Mouse (Mus musculus) MEL (cell line): ENCODE data around the gene Myl12a. TPM values are rescaled to one million over a fixed set of nuclear protein-coding genes. Genes with fewer than 3 reads are reported as not detected.

Experiments
- DNase-seq: peaks from one replicate; pipeline ENCODE4 v3.0.0; 2011; ENCODE audit warnings: low read depth, low spot score
- H3K27ac ChIP-seq: 2 replicates; pipeline ENCODE4 v1.5.1; 2012; ENCODE audit warnings: low read depth, mild to moderate bottlenecking, control low read depth, low read length, moderate library complexity; ENCODE audit not compliant: control insufficient read depth
- H3K27me3 ChIP-seq, 2 experiments: fragments of 150-350 bp in 1 of 2; sonication (generic) in 1 of 2; 2 replicates each; pipeline ENCODE4 v1.6.1; 2012; ENCODE audit warnings: low read length in 2 of 2, mild to moderate bottlenecking in 2 of 2, improper control_type of control experiment in 1 of 2, moderate library complexity in 1 of 2; ENCODE audit not compliant: insufficient read depth in 2 of 2, control insufficient read depth in 1 of 2
- H3K36me3 ChIP-seq, 2 experiments: 2 replicates each; pipeline ENCODE4 v1.6.1; 2012 to 2014; ENCODE audit warnings: low read length in 2 of 2, improper control_type of control experiment in 1 of 2, inconsistent platforms in 1 of 2, mild to moderate bottlenecking in 1 of 2; ENCODE audit not compliant: insufficient read depth in 2 of 2, control insufficient read depth in 1 of 2
- H3K4me1 ChIP-seq, 2 experiments: fragments of 150-350 bp in 1 of 2; sonication (generic) in 1 of 2; 2 replicates each; pipeline ENCODE4 v1.6.1; 2012; ENCODE audit warnings: low read length in 2 of 2, improper control_type of control experiment in 1 of 2, mild to moderate bottlenecking in 1 of 2; ENCODE audit not compliant: insufficient read depth in 2 of 2, control insufficient read depth in 1 of 2
- H3K4me3 ChIP-seq, 2 experiments: fragments of 150-350 bp in 1 of 2; sonication (generic) in 1 of 2; 2 replicates each; pipeline ENCODE4 v1.5.1; 2012; ENCODE audit warnings: low read depth in 2 of 2, low read length in 2 of 2, mild to moderate bottlenecking in 2 of 2, moderate library complexity in 2 of 2, control low read depth in 1 of 2, improper control_type of control experiment in 1 of 2; ENCODE audit not compliant: control insufficient read depth in 1 of 2, insufficient read depth in 1 of 2
- H3K79me2 ChIP-seq: 2 replicates; pipeline ENCODE4 v1.6.1; 2012; ENCODE audit warnings: mild to moderate bottlenecking, low read length, moderate library complexity; ENCODE audit not compliant: control insufficient read depth, poor library complexity, insufficient read depth
- H3K9ac ChIP-seq: 2 replicates; pipeline ENCODE4 v1.6.1; 2012; ENCODE audit warnings: low read depth, mild to moderate bottlenecking, control low read depth, low read length, moderate library complexity; ENCODE audit not compliant: control insufficient read depth, poor library complexity, severe bottlenecking
- H3K9me3 ChIP-seq: fragments of 150-350 bp; sonication (generic); replicated peaks from 2 replicates; pipeline ENCODE4 v1.6.1; 2012; ENCODE audit warnings: mild to moderate bottlenecking, low read length, improper control_type of control experiment, moderate library complexity; ENCODE audit not compliant: insufficient read depth
- CHD2 ChIP-seq: IDR thresholded peaks from 2 replicates; pipeline ENCODE4 v1.6.1; 2011; ENCODE audit warnings: low read length, improper control_type of control experiment
- CTCF ChIP-seq, 3 experiments: IDR thresholded peaks in 2 of 3; conservative IDR thresholded peaks in 1 of 3; 2 replicates each; pipeline ENCODE4 v1.5.1; 2011 to 2012; ENCODE audit warnings: low read length in 3 of 3, low read depth in 2 of 3, mild to moderate bottlenecking in 2 of 3, improper control_type of control experiment in 1 of 3, inconsistent platforms in 1 of 3, mixed read lengths in 1 of 3, moderate library complexity in 1 of 3; ENCODE audit not compliant: control insufficient read depth in 1 of 3, insufficient read depth in 1 of 3, poor library complexity in 1 of 3, severe bottlenecking in 1 of 3
- EP300 ChIP-seq, 2 experiments: IDR thresholded peaks; 2 replicates each; pipeline ENCODE4 v1.6.1; 2011; ENCODE audit warnings: improper control_type of control experiment in 2 of 2, low read length in 2 of 2, low read depth in 1 of 2, mild to moderate bottlenecking in 1 of 2
- GABPA ChIP-seq: IDR thresholded peaks from 2 replicates; pipeline ENCODE4 v1.6.1; 2012; ENCODE audit warnings: low read depth, mild to moderate bottlenecking, inconsistent platforms, low read length, improper control_type of control experiment, moderate library complexity
- GATA1 ChIP-seq: IDR thresholded peaks from 2 replicates; pipeline ENCODE4 v1.6.1; 2011; ENCODE audit warnings: low read depth, low read length, improper control_type of control experiment
- JUND ChIP-seq: IDR thresholded peaks from 2 replicates; pipeline ENCODE4 v1.6.1; 2011; ENCODE audit warnings: low read depth, mild to moderate bottlenecking, improper control_type of control experiment, low read length
- MAFK ChIP-seq: IDR thresholded peaks from 2 replicates; pipeline ENCODE4 v1.6.1; 2011; ENCODE audit warnings: low read depth, mild to moderate bottlenecking, low read length, improper control_type of control experiment, borderline replicate concordance
- MAX ChIP-seq: IDR thresholded peaks from 2 replicates; pipeline ENCODE4 v1.6.1; 2011; ENCODE audit warnings: low read length, improper control_type of control experiment
- MEF2A ChIP-seq: IDR thresholded peaks from 2 replicates; pipeline ENCODE4 v1.6.1; 2014; ENCODE audit warnings: low read depth, mild to moderate bottlenecking, inconsistent platforms, low read length, improper control_type of control experiment; ENCODE audit not compliant: poor library complexity, insufficient replicate concordance, severe bottlenecking; ENCODE audit errors: extremely low read depth
- MYB ChIP-seq: IDR thresholded peaks from 2 replicates; pipeline ENCODE4 v1.6.1; 2011; ENCODE audit warnings: mild to moderate bottlenecking, low read depth, low read length, improper control_type of control experiment
- MYC ChIP-seq: IDR thresholded peaks from 2 replicates; pipeline ENCODE4 v1.6.1; 2011; ENCODE audit warnings: low read depth, mild to moderate bottlenecking, low read length, improper control_type of control experiment, moderate library complexity
- NELFE ChIP-seq: IDR thresholded peaks from 2 replicates; pipeline ENCODE4 v1.6.1; 2011; ENCODE audit warnings: low read depth, low read length, improper control_type of control experiment
- POLR2A ChIP-seq, 2 experiments: IDR thresholded peaks; 2 replicates each; pipeline ENCODE4 v1.6.1; 2011 to 2012; ENCODE audit warnings: low read length in 2 of 2, mild to moderate bottlenecking in 2 of 2, control low read depth in 1 of 2, improper control_type of control experiment in 1 of 2, low read depth in 1 of 2, moderate library complexity in 1 of 2; ENCODE audit not compliant: control insufficient read depth in 1 of 2, insufficient read depth in 1 of 2, poor library complexity in 1 of 2
- POLR2AphosphoS2 ChIP-seq: IDR thresholded peaks from 2 replicates; pipeline ENCODE4 v1.6.1; 2011; ENCODE audit warnings: low read length, improper control_type of control experiment
- RCOR1 ChIP-seq: IDR thresholded peaks from 2 replicates; pipeline ENCODE4 v1.6.1; 2012; ENCODE audit warnings: low read depth, mild to moderate bottlenecking, inconsistent platforms, low read length, improper control_type of control experiment
- USF1 ChIP-seq: IDR thresholded peaks from 2 replicates; pipeline ENCODE4 v1.6.1; 2014; ENCODE audit warnings: low read depth, mild to moderate bottlenecking, inconsistent platforms, low read length, improper control_type of control experiment, moderate library complexity
- ZMIZ1 ChIP-seq: IDR thresholded peaks from 2 replicates; pipeline ENCODE4 v1.6.1; 2012; ENCODE audit warnings: low read depth, mild to moderate bottlenecking, inconsistent platforms, low read length, improper control_type of control experiment, moderate library complexity
- polyA plus RNA-seq, 2 experiments: library from polyadenylated mRNA; stranded (reverse) in 1 of 2; unstranded in 1 of 2; fragments of >175 nt in 1 of 2; fragments of >200 nt in 1 of 2; gene quantifications; 2 replicates each; pipeline versions ENCODE4 v1.2.1 to v1.2.4; 2012; ENCODE audit warnings: low replicate concordance in 2 of 2, low read depth in 1 of 2; ENCODE audit not compliant: insufficient read length in 2 of 2, insufficient read depth in 1 of 2, missing spikeins in 1 of 2
- total RNA-seq: library from RNA; depleted of rRNA; stranded (reverse); fragments of 300-350 nt; gene quantifications from 2 replicates; pipeline ENCODE4 v1.2.3, GENCODE M21; 2012

The Myl12a gene
- total and polyA plus RNA-seq, 3 experiments: 113 to 130 TPM; not detected in 1

DNA sequence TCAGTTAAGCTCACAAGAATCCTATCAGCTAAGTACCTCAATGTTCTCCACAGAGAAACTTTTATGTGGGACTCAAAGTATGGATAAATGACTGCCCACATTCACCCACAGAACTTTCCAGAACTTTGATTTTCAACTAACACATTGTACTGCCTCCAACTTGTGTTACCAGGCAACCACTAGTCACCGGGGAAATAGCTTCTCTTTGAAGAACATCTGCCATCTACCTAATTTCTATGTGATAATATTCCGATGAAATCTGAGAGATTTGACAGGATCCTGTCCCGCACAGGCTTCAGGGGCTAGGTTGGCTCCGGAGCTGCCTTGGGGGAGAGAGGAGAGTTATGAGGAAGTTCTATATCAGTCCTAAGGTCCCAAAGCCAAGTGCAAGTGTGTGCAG is 44.2 kb upstream of the Myl12a start:
- H3K9ac ChIP-seq: no peak overlapping the region
- no peak overlapping the region for H3K27ac ChIP-seq
- no peaks in the 10 kb centered on the region for H3K9me3 ChIP-seq
- TF ChIP-seq POLR2AphosphoS2 (no peak), MEF2A (no peak), MYC (no peak), CHD2 (no peak), POLR2A (IDR thresholded peaks at IDR 0.05; ENCODE audit: control insufficient read depth in 1 of 2, insufficient read depth in 1 of 2, low read depth in 1 of 2, low read length in 2 of 2, poor library complexity in 1 of 2) (no peak), EP300 (IDR thresholded peaks at IDR 0.05; ENCODE audit: low read depth in 1 of 2, low read length in 2 of 2) (no peak)
- H3K27me3 ChIP-seq: no peaks in the 10 kb centered on the region
- H3K36me3 ChIP-seq: peaks cover 0 to 3% of the 10 kb centered on the region in 2 experiments; a peak in 1 of 4 replicates
- H3K4me1 ChIP-seq: peaks cover 0 to 3% of the 10 kb centered on the region in 2 experiments; a peak in 3 of 4 replicates
- DNase-seq: peak; percentile 18
- no peak overlapping the region for H3K4me3 ChIP-seq
- no peaks in the 10 kb centered on the region for H3K79me2 ChIP-seq

DNA sequence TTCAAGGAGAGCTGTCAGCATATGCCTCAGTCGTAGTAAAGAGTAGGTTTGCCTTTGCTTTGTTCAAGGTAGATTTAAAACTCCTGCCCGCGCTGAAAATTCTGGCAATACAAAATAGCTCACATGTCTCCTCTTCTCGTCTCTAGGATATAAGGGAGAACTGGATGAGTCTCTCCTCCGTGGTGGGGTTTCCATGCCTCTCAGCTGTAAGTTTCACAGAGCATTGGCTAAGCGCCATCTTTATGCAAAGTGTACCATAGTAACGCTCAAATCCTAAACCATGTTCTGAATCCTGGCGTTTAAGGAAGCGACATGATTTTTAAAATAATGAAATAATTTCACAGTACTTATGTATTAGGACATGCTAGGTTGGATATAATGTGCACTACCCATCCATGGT is 42.9 kb upstream of the Myl12a start:
- peaks cover 4 to 8% of the 10 kb centered on the region in 2 experiments for H3K4me1 ChIP-seq
- no peak overlapping the region for H3K27ac ChIP-seq
- DNase-seq: no peak
- no peak overlapping the region for H3K4me3 ChIP-seq
- H3K9ac ChIP-seq: no peak overlapping the region
- H3K9me3 ChIP-seq: no peaks in the 10 kb centered on the region
- TF ChIP-seq MAFK: no peak
- no peak for TF ChIP-seq RCOR1
- no peak for TF ChIP-seq POLR2A (IDR thresholded peaks at IDR 0.05; ENCODE audit: control insufficient read depth in 1 of 2, insufficient read depth in 1 of 2, low read depth in 1 of 2, low read length in 2 of 2, poor library complexity in 1 of 2)
- no peak for TF ChIP-seq GATA1
- no peak for TF ChIP-seq EP300 (IDR thresholded peaks at IDR 0.05; ENCODE audit: low read depth in 1 of 2, low read length in 2 of 2)
- no peak for TF ChIP-seq ZMIZ1
- no peak for TF ChIP-seq NELFE
- TF ChIP-seq MEF2A: no peak
- no peak for TF ChIP-seq JUND
- TF ChIP-seq MYB: no peak
- no peak for TF ChIP-seq USF1
- no peak for TF ChIP-seq GABPA
- no peak for TF ChIP-seq CTCF (IDR thresholded peaks at IDR 0.05 in 2 of 3, conservative IDR thresholded peaks at IDR 0.05 in 1 of 3; ENCODE audit: control insufficient read depth in 1 of 3, insufficient read depth in 1 of 3, low read depth in 2 of 3, low read length in 3 of 3, poor library complexity in 1 of 3, severe bottlenecking in 1 of 3)
- no peak for TF ChIP-seq MAX
- H3K36me3 ChIP-seq: peaks cover 0 to 3% of the 10 kb centered on the region in 2 experiments; a peak in 1 of 4 replicates
- no peaks in the 10 kb centered on the region for H3K79me2 ChIP-seq
- no peaks in the 10 kb centered on the region for H3K27me3 ChIP-seq
